Mouse (Mus musculus): Measurements from ENCODE around the gene Gfod1. TPM values are rescaled to one million over a fixed set of nuclear protein-coding genes. Genes with fewer than 3 reads are reported as not detected.

The Gfod1 gene
- total and polyA plus RNA-seq, 2 experiments from 2014 or later, result 3.0 to 16.6 TPM

- no peak overlapping the region for H3K27ac ChIP-seq (ENCODE audit: low read depth, low read length)
Measured at GRCm38 (mm10) chr13:43265116-43265515, 38.9 kb downstream of the Gfod1 start.

DNA sequence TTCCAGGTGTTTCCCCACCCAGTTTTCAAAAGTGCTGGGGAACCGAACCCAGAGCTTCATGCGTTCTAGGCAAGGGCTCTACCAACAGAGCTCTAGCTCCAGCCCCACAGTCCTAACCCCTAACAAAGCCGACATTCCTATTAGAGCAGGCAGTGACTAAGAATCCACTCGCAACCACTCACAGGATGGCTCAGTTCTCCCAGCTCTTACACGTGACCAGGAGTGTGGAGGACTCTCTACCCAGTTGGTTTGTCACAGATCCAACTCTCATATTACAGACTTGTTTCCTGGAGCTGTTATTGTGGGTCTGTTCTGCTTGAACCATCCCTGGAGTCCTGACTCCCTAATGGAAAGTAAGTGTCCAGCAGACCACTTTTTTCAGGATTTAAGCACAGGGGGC is 40.3 kb downstream of the Gfod1 start:
- no peak overlapping the region for H3K4me3 ChIP-seq (ENCODE audit: low read depth, low read length)
- no peak overlapping the region for H3K9ac ChIP-seq
- no peak for ATAC-seq
- no peak overlapping the region for H3K4me2 ChIP-seq (ENCODE audit: low read depth)
- H3K36me3 ChIP-seq (ENCODE audit: insufficient read depth), result no peaks in the 10 kb centered on the region
- H3K9me3 ChIP-seq (ENCODE audit: low read length), result no peaks in the 10 kb centered on the region
- 88% methylated on average over 5 of the region's 5 CpGs for WGBS
- 0 out of 2 replicates have a peak, but pooled peaks cover 7% of the 10 kb centered on the region for H3K4me1 ChIP-seq (ENCODE audit: insufficient read depth)
- H3K27ac ChIP-seq (ENCODE audit: low read depth, low read length), result no peak overlapping the region
- no peaks in the 10 kb centered on the region for H3K27me3 ChIP-seq (ENCODE audit: insufficient read depth, low read length)
- no peak for DNase-seq
- no peak for TF ChIP-seq CTCF (IDR thresholded peaks at IDR 0.05; ENCODE audit: low read depth)

More at GRCm38 (mm10) chr13:43265116-43265515, 38.9 kb downstream of the Gfod1 start:
- 22% methylated on average over 4 of the region's 4 CpGs for WGBS
- Histone ChIP-seq H3K4me3 (ENCODE audit: low read depth, low read length) (no peak overlapping the region), H3K4me1 (ENCODE audit: insufficient read depth) (0 out of 2 replicates have a peak, but pooled peaks cover 13% of the 10 kb centered on the region), H3K27me3 (ENCODE audit: insufficient read depth, low read length) (no peaks in the 10 kb centered on the region), H3K4me2 (ENCODE audit: low read depth) (no peak overlapping the region), H3K9me3 (ENCODE audit: low read length) (no peaks in the 10 kb centered on the region), H3K36me3 (ENCODE audit: insufficient read depth) (no peaks in the 10 kb centered on the region), H3K9ac (no peak overlapping the region)
- ATAC-seq (peak; percentile 50; the same call in 1 of the 2 replicates), DNase-seq (no peak)
- TF ChIP-seq CTCF (IDR thresholded peaks at IDR 0.05; ENCODE audit: low read depth), result no peak

GRCm38 (mm10) chr13:43262114-43262739 is 41.7 kb downstream of the Gfod1 start:
- no peak overlapping the region for H3K9ac ChIP-seq
- H3K36me3 ChIP-seq (ENCODE audit: insufficient read depth), result no peaks in the 10 kb centered on the region
- no peaks in the 10 kb centered on the region for H3K9me3 ChIP-seq (ENCODE audit: low read length)
- peak; percentile 55; the same call in 1 of the 2 replicates for ATAC-seq
- no peak overlapping the region for H3K4me3 ChIP-seq (ENCODE audit: low read depth, low read length)
- peak; percentile 43 for DNase-seq
- H3K27ac ChIP-seq (ENCODE audit: low read depth, low read length), result peak overlapping the region; percentile 70
- no peak for TF ChIP-seq CTCF (IDR thresholded peaks at IDR 0.05; ENCODE audit: low read depth)
- H3K4me1 ChIP-seq (ENCODE audit: insufficient read depth), result 0 out of 2 replicates have a peak, but pooled peaks cover 6% of the 10 kb centered on the region
- H3K27me3 ChIP-seq (ENCODE audit: insufficient read depth, low read length), result no peaks in the 10 kb centered on the region
- 76% methylated on average over 11 of the region's 11 CpGs for WGBS
- H3K4me2 ChIP-seq (ENCODE audit: low read depth), result no peak overlapping the region

DNA sequence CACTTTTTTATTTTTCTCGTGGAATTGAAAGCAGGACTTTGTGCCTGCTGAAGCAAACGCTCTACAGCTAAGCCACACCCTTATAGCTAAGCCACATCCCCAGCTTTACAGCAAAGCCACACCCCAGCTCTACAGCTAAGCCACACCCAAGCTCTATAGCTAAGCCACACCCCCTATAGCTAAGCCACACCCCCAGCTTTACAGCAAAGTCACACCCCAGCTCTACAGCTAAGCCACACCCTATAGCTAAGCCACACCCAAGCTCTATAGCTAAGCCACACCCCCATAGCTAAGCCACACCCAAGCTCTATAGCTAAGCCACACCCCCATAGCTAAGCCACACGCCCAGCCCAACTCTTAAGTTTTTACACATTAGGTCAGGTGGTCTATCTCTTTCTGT is 42.7 kb downstream of the Gfod1 start:
- ATAC-seq, result no peak
- WGBS, result 81% methylated on average over 3 of the region's 3 CpGs
- Histone ChIP-seq H3K27me3 (ENCODE audit: insufficient read depth, low read length) (no peaks in the 10 kb centered on the region), H3K4me1 (ENCODE audit: insufficient read depth) (0 out of 2 replicates have a peak, but pooled peaks cover 6% of the 10 kb centered on the region), H3K4me2 (ENCODE audit: low read depth) (no peak overlapping the region), H3K9me3 (ENCODE audit: low read length) (no peaks in the 10 kb centered on the region), H3K9ac (no peak overlapping the region), H3K27ac (ENCODE audit: low read depth, low read length) (no peak overlapping the region), H3K36me3 (ENCODE audit: insufficient read depth) (no peaks in the 10 kb centered on the region), H3K4me3 (ENCODE audit: low read depth, low read length) (no peak overlapping the region)
- DNase-seq, result no peak
- no peak for TF ChIP-seq CTCF (IDR thresholded peaks at IDR 0.05; ENCODE audit: low read depth)

DNA sequence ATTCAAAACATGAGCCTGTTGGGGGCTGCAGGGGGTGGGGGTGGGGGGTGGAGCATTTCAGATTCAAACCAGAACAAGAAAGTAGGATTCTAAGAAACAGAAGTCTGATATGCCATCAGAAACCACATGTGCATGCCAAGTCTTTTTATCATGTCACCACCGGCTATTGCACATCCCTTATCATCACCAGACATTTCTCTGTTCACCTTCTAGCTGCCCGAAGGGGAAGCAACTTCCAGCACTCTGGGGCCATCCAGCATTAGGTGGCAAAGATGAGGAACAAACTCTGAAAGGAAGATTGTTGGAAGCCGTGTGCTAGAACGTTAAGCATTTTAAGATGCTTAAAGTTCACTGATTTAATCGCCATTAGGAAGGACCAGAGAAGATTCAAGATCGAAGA is 43.2 kb downstream of the Gfod1 start:
- TF ChIP-seq CTCF (IDR thresholded peaks at IDR 0.05; ENCODE audit: low read depth), result no peak
- 85% methylated on average over 6 of the region's 6 CpGs for WGBS
- H3K4me3 ChIP-seq (ENCODE audit: low read depth, low read length), result no peak overlapping the region

GRCm38 (mm10) chr13:43256447-43256846 is 47.5 kb downstream of the Gfod1 start:
- no peak overlapping the region for H3K27ac ChIP-seq (ENCODE audit: low read depth, low read length)
- no peak overlapping the region for H3K4me3 ChIP-seq (ENCODE audit: low read depth, low read length)
- H3K9me3 ChIP-seq (ENCODE audit: low read length), result no peaks in the 10 kb centered on the region
- no peak for ATAC-seq
- H3K36me3 ChIP-seq (ENCODE audit: insufficient read depth), result no peaks in the 10 kb centered on the region
- WGBS, result 91% methylated on average over 2 of the region's 2 CpGs
- no peak for DNase-seq
- H3K4me2 ChIP-seq (ENCODE audit: low read depth), result no peak overlapping the region
- TF ChIP-seq CTCF (IDR thresholded peaks at IDR 0.05; ENCODE audit: low read depth), result no peak
- H3K4me1 ChIP-seq (ENCODE audit: insufficient read depth), result no peaks in the 10 kb centered on the region
- no peak overlapping the region for H3K9ac ChIP-seq
- no peaks in the 10 kb centered on the region for H3K27me3 ChIP-seq (ENCODE audit: insufficient read depth, low read length)

More for the DNA sequence above, 43.2 kb downstream of the Gfod1 start:
- Histone ChIP-seq H3K27me3 (ENCODE audit: insufficient read depth, low read length) (no peaks in the 10 kb centered on the region), H3K36me3 (ENCODE audit: insufficient read depth) (no peaks in the 10 kb centered on the region), H3K4me1 (ENCODE audit: insufficient read depth) (0 out of 2 replicates have a peak, but pooled peaks cover 6% of the 10 kb centered on the region), H3K27ac (ENCODE audit: low read depth, low read length) (no peak overlapping the region), H3K4me2 (ENCODE audit: low read depth) (no peak overlapping the region), H3K9ac (no peak overlapping the region), H3K9me3 (ENCODE audit: low read length) (no peaks in the 10 kb centered on the region)
- no peak for DNase-seq
- no peak for ATAC-seq

DNA sequence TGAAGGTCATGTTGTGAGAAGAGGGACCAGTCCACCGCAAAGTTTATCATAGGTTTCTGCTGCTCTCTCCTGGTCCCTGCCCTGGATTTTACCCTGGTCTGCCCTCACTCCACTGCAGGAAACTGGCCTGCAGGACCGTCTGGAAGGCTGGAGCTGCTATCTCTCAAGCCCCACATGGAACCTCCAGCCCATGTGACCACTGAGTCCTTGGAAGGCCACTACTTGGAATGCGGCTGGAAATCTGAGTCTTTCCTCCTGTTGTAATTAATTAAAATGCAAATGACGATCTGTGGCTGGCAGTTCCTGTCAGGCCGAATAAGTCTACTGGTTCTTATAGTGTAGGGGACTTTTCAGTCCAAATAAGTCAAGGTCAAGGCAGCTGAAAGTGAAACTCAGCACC is 50.4 kb downstream of the Gfod1 start:
- 41% methylated on average over 5 of the region's 5 CpGs for WGBS
- H3K4me1 ChIP-seq (ENCODE audit: insufficient read depth), result no peaks in the 10 kb centered on the region
- DNase-seq (no peak), ATAC-seq (no peak)
- no peak overlapping the region for H3K4me3 ChIP-seq (ENCODE audit: low read depth, low read length)
- H3K9ac ChIP-seq, result no peak overlapping the region
- no peaks in the 10 kb centered on the region for H3K36me3 ChIP-seq (ENCODE audit: insufficient read depth)
- no peaks in the 10 kb centered on the region for H3K9me3 ChIP-seq (ENCODE audit: low read length)
- no peak overlapping the region for H3K4me2 ChIP-seq (ENCODE audit: low read depth)
- H3K27me3 ChIP-seq (ENCODE audit: insufficient read depth, low read length), result no peaks in the 10 kb centered on the region
- no peak overlapping the region for H3K27ac ChIP-seq (ENCODE audit: low read depth, low read length)
- no peak for TF ChIP-seq CTCF (IDR thresholded peaks at IDR 0.05; ENCODE audit: low read depth)
